Mouse (Mus musculus): ENCODE measurements around the gene Dhrs2.

Gene Dhrs2

GRCm38 (mm10) chr14:55221707-55222106 lies at the start of gene Dhrs2:
TSS of gene Dhrs2 (plus strand) at chr14:55222007.
- no peak for DNase-seq

- no peak for DNase-seq
Observed at GRCm38 (mm10) chr14:55174164-55174563, 47.6 kb upstream of the Dhrs2 start.

- DNase-seq = peak; percentile 69
Observed at GRCm38 (mm10) chr14:55177274-55177673, 44.5 kb upstream of the Dhrs2 start.

GRCm38 (mm10) chr14:55180951-55181350 lies 40.9 kb upstream of the Dhrs2 start:
- no peak for DNase-seq

- DNase-seq = no peak
Observed at GRCm38 (mm10) chr14:55183231-55183630, 38.6 kb upstream of the Dhrs2 start.

- DNase-seq = no peak
Observed at GRCm38 (mm10) chr14:55184640-55185145, 37.1 kb upstream of the Dhrs2 start.

- DNase-seq = no peak
Observed at GRCm38 (mm10) chr14:55188491-55188890, 33.3 kb upstream of the Dhrs2 start.

GRCm38 (mm10) chr14:55189351-55189769 lies 32.4 kb upstream of the Dhrs2 start:
- DNase-seq = no peak

- DNase-seq = no peak
Observed at GRCm38 (mm10) chr14:55193354-55193753, 28.5 kb upstream of the Dhrs2 start.

- peak; percentile 44 for DNase-seq
Observed at GRCm38 (mm10) chr14:55193876-55194635, 27.8 kb upstream of the Dhrs2 start.

- DNase-seq = no peak
Observed at GRCm38 (mm10) chr14:55194786-55195185, 27.0 kb upstream of the Dhrs2 start.

- DNase-seq = peak; percentile 18
Observed at GRCm38 (mm10) chr14:55197121-55197520, 24.7 kb upstream of the Dhrs2 start.

GRCm38 (mm10) chr14:55198187-55198586 lies 23.6 kb upstream of the Dhrs2 start:
- DNase-seq = no peak

GRCm38 (mm10) chr14:55204544-55204943 lies 17.3 kb upstream of the Dhrs2 start:
- no peak for DNase-seq

- no peak for DNase-seq
Observed at GRCm38 (mm10) chr14:55205045-55205750, 16.6 kb upstream of the Dhrs2 start.

- no peak for DNase-seq
Observed at GRCm38 (mm10) chr14:55208306-55208705, 13.5 kb upstream of the Dhrs2 start.

- DNase-seq = no peak
Observed at GRCm38 (mm10) chr14:55213621-55214020, 8.2 kb upstream of the Dhrs2 start.

GRCm38 (mm10) chr14:55214507-55214906 lies 7.3 kb upstream of the Dhrs2 start:
- peak; percentile 65 for DNase-seq

- no peak for DNase-seq
Observed at GRCm38 (mm10) chr14:55223172-55223571, 1.4 kb downstream of the Dhrs2 start.

- no peak for DNase-seq
Observed at GRCm38 (mm10) chr14:55234639-55235038, 12.8 kb downstream of the Dhrs2 start.

- DNase-seq = no peak
Observed at GRCm38 (mm10) chr14:55236685-55237084, 14.9 kb downstream of the Dhrs2 start.

GRCm38 (mm10) chr14:55242664-55243063 lies 20.9 kb downstream of the Dhrs2 start:
- DNase-seq = no peak

GRCm38 (mm10) chr14:55247181-55247580 lies 25.4 kb downstream of the Dhrs2 start:
- DNase-seq = no peak

- DNase-seq = no peak
Observed at GRCm38 (mm10) chr14:55248284-55248683, 26.5 kb downstream of the Dhrs2 start.
